Mouse (Mus musculus) gastrocnemius, postnatal 10 days (tissue): ENCODE data around the gene Maml3. TPM values are rescaled to one million over a fixed set of nuclear protein-coding genes. Genes with fewer than 3 reads are reported as not detected.

Source experiments
- DNase-seq: peaks from one replicate; pipeline ENCODE4 v3.0.0; 2021; ENCODE audit warnings: mixed read lengths
- total RNA-seq, 2 experiments: library from RNA; stranded (reverse); gene quantifications; 2 replicates each; pipeline ENCODE4 v1.2.3; 2021

Maml3 gene
- total RNA-seq, 2 experiments from 2014 or later = 5.2 to 6.6 TPM

GRCm38 (mm10) chr3:51953927-51954326 lies 150.9 kb downstream of the Maml3 start:
- DNase-seq = no peak

- DNase-seq = no peak
Observed at GRCm38 (mm10) chr3:51952728-51953623, 151.9 kb downstream of the Maml3 start.

- no peak for DNase-seq
Observed at GRCm38 (mm10) chr3:51952267-51952666, 152.6 kb downstream of the Maml3 start.

GRCm38 (mm10) chr3:51949651-51950050 lies 155.2 kb downstream of the Maml3 start:
- no peak for DNase-seq

GRCm38 (mm10) chr3:51947168-51947567 lies 157.7 kb downstream of the Maml3 start:
- no peak for DNase-seq

GRCm38 (mm10) chr3:51943642-51944041 lies 161.2 kb downstream of the Maml3 start:
- DNase-seq = peak; percentile 23

- peak; percentile 29 for DNase-seq
Observed at GRCm38 (mm10) chr3:51941781-51942180, 163.1 kb downstream of the Maml3 start.

- no peak for DNase-seq
Observed at GRCm38 (mm10) chr3:51939864-51940263, 165.0 kb downstream of the Maml3 start.

GRCm38 (mm10) chr3:51939054-51939453 lies 165.8 kb downstream of the Maml3 start:
- DNase-seq = no peak

- no peak for DNase-seq
Observed at GRCm38 (mm10) chr3:51937176-51937575, 167.7 kb downstream of the Maml3 start.

GRCm38 (mm10) chr3:51934531-51935485 lies 170.1 kb downstream of the Maml3 start:
- no peak for DNase-seq

- DNase-seq = no peak
Observed at GRCm38 (mm10) chr3:51928188-51928587, 176.7 kb downstream of the Maml3 start.

GRCm38 (mm10) chr3:51927591-51927990 lies 177.3 kb downstream of the Maml3 start:
- DNase-seq = no peak

GRCm38 (mm10) chr3:51927043-51927442 lies 177.8 kb downstream of the Maml3 start:
- no peak for DNase-seq

GRCm38 (mm10) chr3:51925758-51926157 lies 179.1 kb downstream of the Maml3 start:
- no peak for DNase-seq

GRCm38 (mm10) chr3:51924636-51925035 lies 180.2 kb downstream of the Maml3 start:
- DNase-seq = no peak

GRCm38 (mm10) chr3:51923800-51924199 lies 181.1 kb downstream of the Maml3 start:
- DNase-seq = no peak

- no peak for DNase-seq
Observed at GRCm38 (mm10) chr3:51916902-51917301, 188.0 kb downstream of the Maml3 start.

- peak; percentile 11 for DNase-seq
Observed at GRCm38 (mm10) chr3:51916060-51916870, 188.6 kb downstream of the Maml3 start.

- DNase-seq = no peak
Observed at GRCm38 (mm10) chr3:51915415-51915814, 189.5 kb downstream of the Maml3 start.

- DNase-seq = no peak
Observed at GRCm38 (mm10) chr3:51914900-51915299, 190.0 kb downstream of the Maml3 start.

- no peak for DNase-seq
Observed at GRCm38 (mm10) chr3:51913498-51913897, 191.4 kb downstream of the Maml3 start.
